Mouse (Mus musculus) granulocyte monocyte progenitor cell, adult 5-6 weeks (primary cell): ENCODE measurements at regions not wholly inside any gene's neighbourhood (a gene's known extent, or its start where the extent isn't known, plus 50 kb on each side); places are given as distances from the start of the nearest gene placed in this dataset.

Source experiments
- ATAC-seq: replicated peaks from 2 replicates; pipeline ENCODE4 v1.8.0; 2016; ENCODE audit warnings: mild to moderate bottlenecking, moderate TSS enrichment, inconsistent platforms; ENCODE audit not compliant: poor library complexity, severe bottlenecking

GRCm38 (mm10) chrX:6261469-6261868 is 59.1 kb downstream of the Bmp15 start:
- ATAC-seq = peak; percentile 68

GRCm38 (mm10) chrX:6258523-6258922 is 62.0 kb downstream of the Bmp15 start:
- ATAC-seq = no peak

GRCm38 (mm10) chrX:6254058-6254457 is 66.5 kb downstream of the Bmp15 start:
- no peak for ATAC-seq

- peak; percentile 72 for ATAC-seq
Observed at GRCm38 (mm10) chrX:6252873-6253272, 67.6 kb downstream of the Bmp15 start.
